Mouse (Mus musculus): ENCODE measurements around the gene Gckr. TPM values are rescaled to one million over a fixed set of nuclear protein-coding genes. Genes with fewer than 3 reads are reported as not detected.

The Gckr gene
- polyA plus RNA-seq (2012; rRNA removed) = 0.63 and 1.5 TPM in 2 replicates

GRCm38 (mm10) chr5:31297047-31297757 lies at the start of gene Gckr:
Gene Gckr, plus strand, starts transcription at chr5:31297443.

GRCm38 (mm10) chr5:31251541-31252101 lies 45.6 kb upstream of the Gckr start, which contains the start of gene Krtcap3:
Gene Krtcap3, plus strand, starts transcription at chr5:31251691.

GRCm38 (mm10) chr5:31290521-31291360 lies 6.5 kb upstream of the Gckr start, which contains the start of gene Ift172:
Gene Ift172, minus strand, starts transcription at chr5:31291116.

GRCm38 (mm10) chr5:31295606-31296141 lies 1.6 kb upstream of the Gckr start, which contains the start of gene Fndc4:
Gene Fndc4, minus strand, starts transcription at chr5:31296080.

Other genes with a start within 250 kb of the Gckr start
- 88.7 and 89.8 TPM in 2 replicates for gene Atraid, start 249.1 kb upstream of the Gckr start, polyA plus RNA-seq (2012; rRNA removed)
- gene Slc5a6, start 248.5 kb upstream of the Gckr start, polyA plus RNA-seq (2012; rRNA removed) = 10.2 and 16.3 TPM in 2 replicates
- 41.0 and 59.8 TPM in 2 replicates for gene Cad, start 242.7 kb upstream of the Gckr start, polyA plus RNA-seq (2012; rRNA removed)
- gene Dnajc5g, start 191.2 kb upstream of the Gckr start, polyA plus RNA-seq (2012; rRNA removed) = not detected in 2 replicates
- gene Slc30a3, start 189.2 kb upstream of the Gckr start, polyA plus RNA-seq (2012; rRNA removed) = 8.6 and 9.1 TPM in 2 replicates
- gene Trim54, start 180.7 kb upstream of the Gckr start, polyA plus RNA-seq (2012; rRNA removed) = 0.29 and 1.1 TPM in 2 replicates
- gene Ucn, start 158.6 kb upstream of the Gckr start, polyA plus RNA-seq (2012; rRNA removed) = not detected in 2 replicates
- 43.5 and 63.4 TPM in 2 replicates for gene Mpv17, start 143.2 kb upstream of the Gckr start, polyA plus RNA-seq (2012; rRNA removed)
- gene Gm29609, start 117.5 kb upstream of the Gckr start, polyA plus RNA-seq (2012; rRNA removed) = 4.0 and 4.7 TPM in 2 replicates
- gene Gtf3c2, start 117.3 kb upstream of the Gckr start, polyA plus RNA-seq (2012; rRNA removed) = 128 and 129 TPM in 2 replicates
- 94.2 and 95.9 TPM in 2 replicates for gene Snx17, start 104.2 kb upstream of the Gckr start, polyA plus RNA-seq (2012; rRNA removed)
- gene Eif2b4, start 104.0 kb upstream of the Gckr start, polyA plus RNA-seq (2012; rRNA removed) = 54.2 and 97.9 TPM in 2 replicates
- 51.5 and 95.5 TPM in 2 replicates for gene Zfp513, start 95.1 kb upstream of the Gckr start, polyA plus RNA-seq (2012; rRNA removed)
- 178 and 232 TPM in 2 replicates for gene Ppm1g, start 76.8 kb upstream of the Gckr start, polyA plus RNA-seq (2012; rRNA removed)
- 85.6 and 128 TPM in 2 replicates for gene Nrbp1, start 56.6 kb upstream of the Gckr start, polyA plus RNA-seq (2012; rRNA removed)
- 0.18 TPM in 1 of 2 replicates, not detected in the other for gene Gm9970, start 56.2 kb upstream of the Gckr start, polyA plus RNA-seq (2012; rRNA removed)
- 9.1 and 12.3 TPM in 2 replicates for gene Krtcap3, start 45.8 kb upstream of the Gckr start, polyA plus RNA-seq (2012; rRNA removed)
- 44.3 and 45.6 TPM in 2 replicates for gene Ift172, start 6.3 kb upstream of the Gckr start, polyA plus RNA-seq (2012; rRNA removed)
- gene Fndc4, start 1.4 kb upstream of the Gckr start, polyA plus RNA-seq (2012; rRNA removed) = 57.8 and 94.3 TPM in 2 replicates
- gene Zfp512, start 155.0 kb downstream of the Gckr start, polyA plus RNA-seq (2012; rRNA removed) = 59.8 and 71.9 TPM in 2 replicates
- gene 4930548H24Rik, start 188.3 kb downstream of the Gckr start, polyA plus RNA-seq (2012; rRNA removed) = 0.24 and 0.31 TPM in 2 replicates
- gene Gpn1, start 197.3 kb downstream of the Gckr start, polyA plus RNA-seq (2012; rRNA removed) = 37.8 and 40.9 TPM in 2 replicates
- 25.2 and 46.6 TPM in 2 replicates for gene Slc4a1ap, start 229.6 kb downstream of the Gckr start, polyA plus RNA-seq (2012; rRNA removed)
- 17.8 and 21.2 TPM in 2 replicates for gene Supt7l, start 230.4 kb downstream of the Gckr start, polyA plus RNA-seq (2012; rRNA removed)

Data from central nervous system, embryonic 11.5 days (tissue).